Mouse (Mus musculus) MEL (cell line): ENCODE measurements at regions not wholly inside any gene's neighbourhood (a gene's known extent, or its start where the extent isn't known, plus 50 kb on each side); places are given as distances from the start of the nearest gene placed in this dataset.

Source experiments
- DNase-seq: peaks from one replicate; pipeline ENCODE4 v3.0.0; 2011; ENCODE audit warnings: low read depth, low spot score
- H3K27ac ChIP-seq: 2 replicates; pipeline ENCODE4 v1.5.1; 2012; ENCODE audit warnings: low read depth, mild to moderate bottlenecking, control low read depth, low read length, moderate library complexity; ENCODE audit not compliant: control insufficient read depth
- H3K27me3 ChIP-seq, 2 experiments: fragments of 150-350 bp in 1 of 2; sonication (generic) in 1 of 2; 2 replicates each; pipeline ENCODE4 v1.6.1; 2012; ENCODE audit warnings: low read length in 2 of 2, mild to moderate bottlenecking in 2 of 2, improper control_type of control experiment in 1 of 2, moderate library complexity in 1 of 2; ENCODE audit not compliant: insufficient read depth in 2 of 2, control insufficient read depth in 1 of 2
- H3K36me3 ChIP-seq, 2 experiments: 2 replicates each; pipeline ENCODE4 v1.6.1; 2012 to 2014; ENCODE audit warnings: low read length in 2 of 2, improper control_type of control experiment in 1 of 2, inconsistent platforms in 1 of 2, mild to moderate bottlenecking in 1 of 2; ENCODE audit not compliant: insufficient read depth in 2 of 2, control insufficient read depth in 1 of 2
- H3K4me1 ChIP-seq, 2 experiments: fragments of 150-350 bp in 1 of 2; sonication (generic) in 1 of 2; 2 replicates each; pipeline ENCODE4 v1.6.1; 2012; ENCODE audit warnings: low read length in 2 of 2, improper control_type of control experiment in 1 of 2, mild to moderate bottlenecking in 1 of 2; ENCODE audit not compliant: insufficient read depth in 2 of 2, control insufficient read depth in 1 of 2
- H3K4me3 ChIP-seq, 2 experiments: fragments of 150-350 bp in 1 of 2; sonication (generic) in 1 of 2; 2 replicates each; pipeline ENCODE4 v1.5.1; 2012; ENCODE audit warnings: low read depth in 2 of 2, low read length in 2 of 2, mild to moderate bottlenecking in 2 of 2, moderate library complexity in 2 of 2, control low read depth in 1 of 2, improper control_type of control experiment in 1 of 2; ENCODE audit not compliant: control insufficient read depth in 1 of 2, insufficient read depth in 1 of 2
- H3K79me2 ChIP-seq: 2 replicates; pipeline ENCODE4 v1.6.1; 2012; ENCODE audit warnings: mild to moderate bottlenecking, low read length, moderate library complexity; ENCODE audit not compliant: control insufficient read depth, poor library complexity, insufficient read depth
- H3K9ac ChIP-seq: 2 replicates; pipeline ENCODE4 v1.6.1; 2012; ENCODE audit warnings: low read depth, mild to moderate bottlenecking, control low read depth, low read length, moderate library complexity; ENCODE audit not compliant: control insufficient read depth, poor library complexity, severe bottlenecking
- H3K9me3 ChIP-seq: fragments of 150-350 bp; sonication (generic); replicated peaks from 2 replicates; pipeline ENCODE4 v1.6.1; 2012; ENCODE audit warnings: mild to moderate bottlenecking, low read length, improper control_type of control experiment, moderate library complexity; ENCODE audit not compliant: insufficient read depth
- BHLHE40 ChIP-seq: IDR thresholded peaks from 2 replicates; pipeline ENCODE4 v1.6.1; 2012; ENCODE audit warnings: low read depth, mild to moderate bottlenecking, inconsistent platforms, low read length, improper control_type of control experiment, borderline replicate concordance
- CTCF ChIP-seq, 3 experiments: IDR thresholded peaks in 2 of 3; conservative IDR thresholded peaks in 1 of 3; 2 replicates each; pipeline ENCODE4 v1.5.1; 2011 to 2012; ENCODE audit warnings: low read length in 3 of 3, low read depth in 2 of 3, mild to moderate bottlenecking in 2 of 3, improper control_type of control experiment in 1 of 3, inconsistent platforms in 1 of 3, mixed read lengths in 1 of 3, moderate library complexity in 1 of 3; ENCODE audit not compliant: control insufficient read depth in 1 of 3, insufficient read depth in 1 of 3, poor library complexity in 1 of 3, severe bottlenecking in 1 of 3
- E2F4 ChIP-seq: IDR thresholded peaks from 2 replicates; pipeline ENCODE4 v1.6.1; 2011; ENCODE audit warnings: low read depth, low read length, improper control_type of control experiment, borderline replicate concordance
- ELF1 ChIP-seq: IDR thresholded peaks from 2 replicates; pipeline ENCODE4 v1.6.1; 2014; ENCODE audit warnings: low read depth, mild to moderate bottlenecking, inconsistent platforms, low read length, improper control_type of control experiment, moderate library complexity
- EP300 ChIP-seq, 2 experiments: IDR thresholded peaks; 2 replicates each; pipeline ENCODE4 v1.6.1; 2011; ENCODE audit warnings: improper control_type of control experiment in 2 of 2, low read length in 2 of 2, low read depth in 1 of 2, mild to moderate bottlenecking in 1 of 2
- GABPA ChIP-seq: IDR thresholded peaks from 2 replicates; pipeline ENCODE4 v1.6.1; 2012; ENCODE audit warnings: low read depth, mild to moderate bottlenecking, inconsistent platforms, low read length, improper control_type of control experiment, moderate library complexity
- HCFC1 ChIP-seq: IDR thresholded peaks from 2 replicates; pipeline ENCODE4 v1.6.1; 2012; ENCODE audit warnings: low read depth, mild to moderate bottlenecking, inconsistent platforms, low read length, improper control_type of control experiment, moderate library complexity
- MAX ChIP-seq: IDR thresholded peaks from 2 replicates; pipeline ENCODE4 v1.6.1; 2011; ENCODE audit warnings: low read length, improper control_type of control experiment
- MAZ ChIP-seq: IDR thresholded peaks from 2 replicates; pipeline ENCODE4 v1.6.1; 2012; ENCODE audit warnings: low read depth, mild to moderate bottlenecking, inconsistent platforms, low read length, improper control_type of control experiment
- MEF2A ChIP-seq: IDR thresholded peaks from 2 replicates; pipeline ENCODE4 v1.6.1; 2014; ENCODE audit warnings: low read depth, mild to moderate bottlenecking, inconsistent platforms, low read length, improper control_type of control experiment; ENCODE audit not compliant: poor library complexity, insufficient replicate concordance, severe bottlenecking; ENCODE audit errors: extremely low read depth
- MYB ChIP-seq: IDR thresholded peaks from 2 replicates; pipeline ENCODE4 v1.6.1; 2011; ENCODE audit warnings: mild to moderate bottlenecking, low read depth, low read length, improper control_type of control experiment
- MYC ChIP-seq: IDR thresholded peaks from 2 replicates; pipeline ENCODE4 v1.6.1; 2011; ENCODE audit warnings: low read depth, mild to moderate bottlenecking, low read length, improper control_type of control experiment, moderate library complexity
- POLR2A ChIP-seq, 2 experiments: IDR thresholded peaks; 2 replicates each; pipeline ENCODE4 v1.6.1; 2011 to 2012; ENCODE audit warnings: low read length in 2 of 2, mild to moderate bottlenecking in 2 of 2, control low read depth in 1 of 2, improper control_type of control experiment in 1 of 2, low read depth in 1 of 2, moderate library complexity in 1 of 2; ENCODE audit not compliant: control insufficient read depth in 1 of 2, insufficient read depth in 1 of 2, poor library complexity in 1 of 2
- POLR2AphosphoS2 ChIP-seq: IDR thresholded peaks from 2 replicates; pipeline ENCODE4 v1.6.1; 2011; ENCODE audit warnings: low read length, improper control_type of control experiment
- RAD21 ChIP-seq: IDR thresholded peaks from 2 replicates; pipeline ENCODE4 v1.6.1; 2011; ENCODE audit warnings: mild to moderate bottlenecking, low read depth, low read length, improper control_type of control experiment
- RCOR1 ChIP-seq: IDR thresholded peaks from 2 replicates; pipeline ENCODE4 v1.6.1; 2012; ENCODE audit warnings: low read depth, mild to moderate bottlenecking, inconsistent platforms, low read length, improper control_type of control experiment
- UBTF ChIP-seq: IDR thresholded peaks from 2 replicates; pipeline ENCODE4 v1.6.1; 2012; ENCODE audit warnings: low read depth, mild to moderate bottlenecking, inconsistent platforms, low read length, improper control_type of control experiment, moderate library complexity, borderline replicate concordance; ENCODE audit not compliant: insufficient read depth
- USF2 ChIP-seq, 2 experiments: IDR thresholded peaks; 2 replicates each; pipeline ENCODE4 v1.6.1; 2011 to 2012; ENCODE audit warnings: improper control_type of control experiment in 2 of 2, low read length in 2 of 2, borderline replicate concordance in 1 of 2, inconsistent platforms in 1 of 2, low read depth in 1 of 2, mild to moderate bottlenecking in 1 of 2; ENCODE audit not compliant: insufficient read depth in 1 of 2
- ZKSCAN1 ChIP-seq: IDR thresholded peaks from 2 replicates; pipeline ENCODE4 v1.6.1; 2012; ENCODE audit warnings: low read depth, mild to moderate bottlenecking, inconsistent platforms, low read length, improper control_type of control experiment, moderate library complexity

GRCm38 (mm10) chr3:35088241-35089080 lies 438.3 kb downstream of the Sox2 start:
- no peak overlapping the region for H3K4me3 ChIP-seq
- no peak overlapping the region for H3K27ac ChIP-seq
- TF ChIP-seq RCOR1 (no peak), CTCF (IDR thresholded peaks at IDR 0.05 in 2 of 3, conservative IDR thresholded peaks at IDR 0.05 in 1 of 3; ENCODE audit: control insufficient read depth in 1 of 3, insufficient read depth in 1 of 3, low read depth in 2 of 3, low read length in 3 of 3, poor library complexity in 1 of 3, severe bottlenecking in 1 of 3) (no peak), ZKSCAN1 (no peak), ELF1 (no peak), GABPA (no peak), USF2 (IDR thresholded peaks at IDR 0.05; ENCODE audit: borderline replicate concordance in 1 of 2, insufficient read depth in 1 of 2, low read depth in 1 of 2, low read length in 2 of 2) (no peak), MEF2A (no peak), RAD21 (no peak), E2F4 (no peak), MAZ (no peak), EP300 (IDR thresholded peaks at IDR 0.05; ENCODE audit: low read depth in 1 of 2, low read length in 2 of 2) (no peak)
- TF ChIP-seq, all 39 proteins: peak for 0
- Histone ChIP-seq H3K36me3 (no peaks in the 10 kb centered on the region), H3K9me3 (no peaks in the 10 kb centered on the region), H3K4me1 (no peaks in the 10 kb centered on the region), H3K9ac (no peak overlapping the region), H3K27me3 (no peaks in the 10 kb centered on the region), H3K79me2 (no peaks in the 10 kb centered on the region)
- no peak for DNase-seq

GRCm38 (mm10) chr3:35090496-35091133 lies 440.4 kb downstream of the Sox2 start:
- Histone ChIP-seq H3K9me3 (no peaks in the 10 kb centered on the region), H3K27ac (no peak overlapping the region), H3K36me3 (no peaks in the 10 kb centered on the region), H3K4me3 (no peak overlapping the region), H3K4me1 (no peaks in the 10 kb centered on the region), H3K9ac (no peak overlapping the region), H3K79me2 (no peaks in the 10 kb centered on the region), H3K27me3 (no peaks in the 10 kb centered on the region)
- no peak for TF ChIP-seq BHLHE40
- TF ChIP-seq MYB: no peak
- no peak for TF ChIP-seq POLR2AphosphoS2
- no peak for TF ChIP-seq POLR2A (IDR thresholded peaks at IDR 0.05; ENCODE audit: control insufficient read depth in 1 of 2, insufficient read depth in 1 of 2, low read depth in 1 of 2, low read length in 2 of 2, poor library complexity in 1 of 2)
- TF ChIP-seq UBTF: no peak
- no peak for TF ChIP-seq HCFC1
- TF ChIP-seq E2F4: no peak
- TF ChIP-seq MAX: no peak
- TF ChIP-seq MYC: no peak
- DNase-seq: no peak
